In the genomic region with DNA sequence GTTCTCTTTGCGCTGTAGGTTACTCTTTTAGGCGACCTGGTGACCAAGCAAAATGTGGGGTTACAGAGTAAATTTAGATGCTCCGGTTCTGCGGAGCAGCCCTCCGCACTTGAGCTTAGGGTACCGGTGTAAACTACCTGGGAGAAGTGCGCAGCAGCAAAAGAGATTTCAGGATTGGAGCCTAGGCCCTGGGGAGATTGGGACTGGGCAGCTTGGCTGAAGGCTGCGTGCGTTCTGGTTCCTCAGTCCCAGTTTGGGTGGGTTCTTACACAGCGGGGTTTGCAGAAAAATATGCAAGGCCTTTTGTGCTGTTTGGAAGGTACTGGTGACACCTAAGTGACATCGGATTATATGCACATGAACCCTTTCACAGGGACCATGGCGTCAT, we compare ENCODE assay signal across 8 mouse cellular contexts. TPM values are rescaled to one million over a fixed set of nuclear protein-coding genes. Genes with fewer than 3 reads are reported as not detected.
A peak's percentile ranks its signal among the peaks of the same experiment; 100 is the strongest.
DNase-seq lines count a peak whose midpoint lies in the region; ATAC-seq and TF ChIP-seq lines count a peak whose summit lies in the region.

No protein-coding gene starts in this region.

- H3K9ac ChIP-seq in kidney, embryonic 15.5 days = peak overlapping the region; percentile 37
- H3K9ac ChIP-seq in intestine, embryonic 14.5 days (ENCODE audit: low read length) = peak overlapping the region; percentile 51
- peak overlapping the region; percentile 60 for H3K9ac ChIP-seq in midbrain, postnatal 0 days (replicated peaks; ENCODE audit: low read length, poor library complexity, severe bottlenecking)

- H3K4me1 ChIP-seq in kidney, embryonic 15.5 days = peaks cover 9% of the 10 kb centered on the region; the same call in 1 of the 2 replicates
- peaks cover 9% of the 10 kb centered on the region for H3K4me1 ChIP-seq in embryonic facial prominence, embryonic 10.5 days
- H3K4me1 ChIP-seq in intestine, embryonic 14.5 days (replicated peaks; ENCODE audit: control insufficient read depth, insufficient read depth, low read length) = no peaks in the 10 kb centered on the region
- no peaks in the 10 kb centered on the region; the same call in 1 of the 2 replicates for H3K4me1 ChIP-seq in midbrain, postnatal 0 days (ENCODE audit: insufficient read depth, low read length)

- no peak for TF ChIP-seq CTCF in midbrain, postnatal 0 days (IDR thresholded peaks at IDR 0.05)

- H3K4me3 ChIP-seq in kidney, embryonic 15.5 days (replicated peaks) = peak overlapping the region; percentile 52
- H3K4me3 ChIP-seq in embryonic facial prominence, embryonic 10.5 days = peak overlapping the region; percentile 63
- peak overlapping the region; percentile 49 for H3K4me3 ChIP-seq in intestine, embryonic 14.5 days (ENCODE audit: low read depth, low read length)
- peak overlapping the region; percentile 51 for H3K4me3 ChIP-seq in midbrain, postnatal 0 days (ENCODE audit: low read depth, low read length)

- DNase-seq in kidney, postnatal 25 days = no peak
- DNase-seq in embryonic facial prominence, embryonic 10.5 days (ENCODE audit: low spot score) = no peak
- DNase-seq in intestine, embryonic 14.5 days (ENCODE audit: low spot score) = no peak
- no peak for DNase-seq in midbrain, postnatal 0 days (ENCODE audit: low spot score)
- DNase-seq in thymus, postnatal 10 days (ENCODE audit: low spot score in 2 of 2) = no peak
- DNase-seq in embryo, embryonic 9.5 days (ENCODE audit: extremely low spot score) = no peak
- DNase-seq in frontal cortex, postnatal 10 days (ENCODE audit: low spot score in 2 of 2) = no peak

- 13% methylated on average over 12 of the region's 12 CpGs for WGBS in kidney, embryonic 15.5 days
- WGBS in embryonic facial prominence, embryonic 10.5 days = 16% methylated on average over 12 of the region's 12 CpGs
- WGBS in intestine, embryonic 14.5 days = 14% methylated on average over 12 of the region's 12 CpGs
- WGBS in midbrain, postnatal 0 days = 9% methylated on average over 12 of the region's 12 CpGs

- ATAC-seq in kidney, embryonic 15.5 days (replicated peaks; ENCODE audit: low FRiP score) = peak; percentile 31
- no peak; the same call in 1 of the 2 replicates for ATAC-seq in intestine, embryonic 14.5 days (replicated peaks; ENCODE audit: low FRiP score, low TSS enrichment, low read depth)
- ATAC-seq in midbrain, postnatal 0 days (ENCODE audit: low FRiP score) = peak; percentile 21

- H3K27me3 ChIP-seq in kidney, embryonic 15.5 days = peaks cover 11% of the 10 kb centered on the region; the same call in 1 of the 2 replicates
- peaks cover 36% of the 10 kb centered on the region for H3K27me3 ChIP-seq in embryonic facial prominence, embryonic 10.5 days (replicated peaks; ENCODE audit: low read depth, poor library complexity, severe bottlenecking)
- no peaks in the 10 kb centered on the region for H3K27me3 ChIP-seq in intestine, embryonic 14.5 days (replicated peaks; ENCODE audit: control insufficient read depth, insufficient read depth, low read length)
- no peaks in the 10 kb centered on the region for H3K27me3 ChIP-seq in midbrain, postnatal 0 days (ENCODE audit: insufficient read depth, low read length)

- H3K36me3 ChIP-seq in kidney, embryonic 15.5 days = peaks cover 6% of the 10 kb centered on the region; the same call in 1 of the 2 replicates
- H3K36me3 ChIP-seq in embryonic facial prominence, embryonic 10.5 days (replicated peaks) = no peaks in the 10 kb centered on the region; the same call in 1 of the 2 replicates
- no peaks in the 10 kb centered on the region for H3K36me3 ChIP-seq in intestine, embryonic 14.5 days (ENCODE audit: control insufficient read depth, insufficient read depth, low read length)
- no peaks in the 10 kb centered on the region for H3K36me3 ChIP-seq in midbrain, postnatal 0 days (ENCODE audit: insufficient read depth, low read length)

- H3K9me3 ChIP-seq in kidney, embryonic 15.5 days (replicated peaks) = no peaks in the 10 kb centered on the region
- no peaks in the 10 kb centered on the region for H3K9me3 ChIP-seq in embryonic facial prominence, embryonic 10.5 days
- no peaks in the 10 kb centered on the region for H3K9me3 ChIP-seq in intestine, embryonic 14.5 days (ENCODE audit: control insufficient read depth, low read length)
- no peaks in the 10 kb centered on the region for H3K9me3 ChIP-seq in midbrain, postnatal 0 days (ENCODE audit: low read length)

- peak overlapping the region; percentile 95 for H3K4me2 ChIP-seq in kidney, embryonic 15.5 days
- H3K4me2 ChIP-seq in intestine, embryonic 14.5 days (ENCODE audit: low read length) = peak overlapping the region; percentile 84
- peak overlapping the region; percentile 82 for H3K4me2 ChIP-seq in midbrain, postnatal 0 days (ENCODE audit: low read depth, low read length, poor library complexity, severe bottlenecking)

- H3K27ac ChIP-seq in kidney, embryonic 15.5 days = no peak overlapping the region
- peak overlapping the region; percentile 77 for H3K27ac ChIP-seq in embryonic facial prominence, embryonic 10.5 days (replicated peaks)
- no peak overlapping the region for H3K27ac ChIP-seq in intestine, embryonic 14.5 days (ENCODE audit: low read depth)
- H3K27ac ChIP-seq in midbrain, postnatal 0 days (ENCODE audit: low read depth, low read length) = 0 out of 2 replicates have a peak overlapping the region, but pooled peaks have one; percentile 32

RNA-seq across cellular contexts. Expression of a gene that starts 22.0 kb away (rescaled TPM):
- polyA plus RNA-seq in kidney, embryonic 15.5 days (2015; fragmentation: Nextera tagmentation; extraction: Ambion mirVana) = 128 and 138 TPM in 2 replicates
- 44.4 and 52.2 TPM in 2 replicates for polyA plus RNA-seq in embryonic facial prominence, embryonic 10.5 days (2016; fragmentation: Nextera tagmentation; extraction: Ambion mirVana)
- polyA plus RNA-seq in intestine, embryonic 14.5 days (2014; fragmentation: Nextera tagmentation; extraction: Ambion mirVana) = 124 and 126 TPM in 2 replicates
- total RNA-seq in midbrain, postnatal 0 days (2014; rRNA removed) = 12.6 and 21.4 TPM in 2 replicates
- polyA plus RNA-seq in midbrain, postnatal 0 days (2015; fragmentation: Nextera tagmentation; extraction: Ambion mirVana) = 25.8 and 26.0 TPM in 2 replicates

RNA-seq across cellular contexts. Expression of a gene that starts 32.4 kb away (rescaled TPM):
- 54.0 and 58.4 TPM in 2 replicates for polyA plus RNA-seq in kidney, embryonic 15.5 days (2015; fragmentation: Nextera tagmentation; extraction: Ambion mirVana)
- polyA plus RNA-seq in embryonic facial prominence, embryonic 10.5 days (2016; fragmentation: Nextera tagmentation; extraction: Ambion mirVana) = 22.0 and 22.8 TPM in 2 replicates
- polyA plus RNA-seq in intestine, embryonic 14.5 days (2014; fragmentation: Nextera tagmentation; extraction: Ambion mirVana) = 72.0 and 76.0 TPM in 2 replicates
- 29.6 and 38.0 TPM in 2 replicates for total RNA-seq in midbrain, postnatal 0 days (2014; rRNA removed)
- polyA plus RNA-seq in midbrain, postnatal 0 days (2015; fragmentation: Nextera tagmentation; extraction: Ambion mirVana) = 32.1 and 35.3 TPM in 2 replicates

RNA-seq across cellular contexts. Expression of a gene that starts 32.4 kb away (rescaled TPM):
- polyA plus RNA-seq in kidney, embryonic 15.5 days (2015; fragmentation: Nextera tagmentation; extraction: Ambion mirVana) = 11.0 and 12.5 TPM in 2 replicates
- 11.8 and 14.1 TPM in 2 replicates for polyA plus RNA-seq in embryonic facial prominence, embryonic 10.5 days (2016; fragmentation: Nextera tagmentation; extraction: Ambion mirVana)
- 5.1 and 5.5 TPM in 2 replicates for polyA plus RNA-seq in intestine, embryonic 14.5 days (2014; fragmentation: Nextera tagmentation; extraction: Ambion mirVana)
- 6.4 and 6.6 TPM in 2 replicates for total RNA-seq in midbrain, postnatal 0 days (2014; rRNA removed)
- polyA plus RNA-seq in midbrain, postnatal 0 days (2015; fragmentation: Nextera tagmentation; extraction: Ambion mirVana) = 6.4 and 7.4 TPM in 2 replicates

RNA-seq across cellular contexts. Expression of a gene that starts 38.5 kb away (rescaled TPM):
- polyA plus RNA-seq in kidney, embryonic 15.5 days (2015; fragmentation: Nextera tagmentation; extraction: Ambion mirVana) = not detected in 2 replicates
- polyA plus RNA-seq in embryonic facial prominence, embryonic 10.5 days (2016; fragmentation: Nextera tagmentation; extraction: Ambion mirVana) = not detected in 2 replicates
- not detected in 2 replicates for polyA plus RNA-seq in intestine, embryonic 14.5 days (2014; fragmentation: Nextera tagmentation; extraction: Ambion mirVana)
- not detected in 2 replicates for total RNA-seq in midbrain, postnatal 0 days (2014; rRNA removed)
- polyA plus RNA-seq in midbrain, postnatal 0 days (2015; fragmentation: Nextera tagmentation; extraction: Ambion mirVana) = not detected in 2 replicates

Comparison
In these comparisons a context has a peak if more than half of its experiments do, and no peak if none do; other contexts are left out.
1. H3K27ac ChIP-seq: peak in embryonic facial prominence, embryonic 10.5 days (single experiment) and midbrain, postnatal 0 days (single experiment); none in kidney, embryonic 15.5 days (single experiment) and intestine, embryonic 14.5 days (single experiment).
2. Peak in every context shown above with its lines, with median percentiles within 50 percentile points of each other: H3K4me2 ChIP-seq, H3K4me3 ChIP-seq and H3K9ac ChIP-seq.